Mouse (Mus musculus) myocyte (in vitro differentiated cells): ENCODE measurements around the gene Glra1.

Experiments used
- CEBPB ChIP-seq: IDR thresholded peaks from 2 replicates; pipeline ENCODE4 v1.6.1; 2011; ENCODE audit warnings: mild to moderate bottlenecking, moderate library complexity; ENCODE audit not compliant: poor library complexity, insufficient read depth, severe bottlenecking
- E2F4 ChIP-seq: IDR thresholded peaks from one replicate; pipeline ENCODE4 v1.6.1; 2011; ENCODE audit warnings: mild to moderate bottlenecking, control low read depth, moderate library complexity; ENCODE audit not compliant: insufficient read depth
- MAX ChIP-seq: IDR thresholded peaks from one replicate; pipeline ENCODE4 v1.6.1; 2011; ENCODE audit warnings: low read depth, mild to moderate bottlenecking, control low read depth
- MYOD1 ChIP-seq, 3 experiments: IDR thresholded peaks; one replicate each; pipeline ENCODE4 v1.6.1; 2011; ENCODE audit warnings: control low read depth in 2 of 3, low read depth in 2 of 3, mild to moderate bottlenecking in 2 of 3, moderate library complexity in 1 of 3; ENCODE audit not compliant: insufficient read length in 2 of 3, control insufficient read depth in 1 of 3
- MYOG ChIP-seq, 3 experiments: IDR thresholded peaks; one replicate each; pipeline ENCODE4 v1.6.1; 2011; ENCODE audit warnings: control low read depth in 2 of 3, low read depth in 2 of 3, mild to moderate bottlenecking in 2 of 3; ENCODE audit not compliant: insufficient read length in 2 of 3, control insufficient read depth in 1 of 3, insufficient read depth in 1 of 3
- POLR2A ChIP-seq: IDR thresholded peaks from one replicate; pipeline ENCODE4 v1.6.1; 2011; ENCODE audit warnings: low read depth, mild to moderate bottlenecking, control low read depth, moderate library complexity; ENCODE audit not compliant: insufficient read length
- POLR2AphosphoS2 ChIP-seq: IDR thresholded peaks from one replicate; pipeline ENCODE4 v1.6.1; 2011; ENCODE audit warnings: low read depth, control low read depth; ENCODE audit not compliant: insufficient read length
- SRF ChIP-seq: IDR thresholded peaks from one replicate; pipeline ENCODE4 v1.6.1; 2011; ENCODE audit warnings: low read depth; ENCODE audit not compliant: control insufficient read depth, insufficient read length
- TCF3 ChIP-seq: IDR thresholded peaks from one replicate; pipeline ENCODE4 v1.6.1; 2011; ENCODE audit warnings: low read depth, control low read depth; ENCODE audit not compliant: insufficient read length
- USF1 ChIP-seq: IDR thresholded peaks from one replicate; pipeline ENCODE4 v1.6.1; 2011; ENCODE audit warnings: low read depth, mild to moderate bottlenecking, control low read depth, moderate library complexity

- TF ChIP-seq USF1, result no peak
- TF ChIP-seq MYOD1 (IDR thresholded peaks at IDR 0.05; ENCODE audit: control insufficient read depth in 1 of 3, insufficient read length in 2 of 3, low read depth in 2 of 3), result no peak
- TF ChIP-seq POLR2A, result no peak
- TF ChIP-seq E2F4, result no peak
- no peak for TF ChIP-seq MAX
- TF ChIP-seq CEBPB, result no peak
- no peak for TF ChIP-seq MYOG (IDR thresholded peaks at IDR 0.05; ENCODE audit: control insufficient read depth in 1 of 3, insufficient read depth in 1 of 3, insufficient read length in 2 of 3, low read depth in 2 of 3)
- no peak for TF ChIP-seq SRF
- TF ChIP-seq TCF3, result no peak
- no peak for TF ChIP-seq POLR2AphosphoS2
These were observed 111.8 kb downstream of the Glra1 start for GRCm38 (mm10) chr11:55496158-55496557.
